Mouse (Mus musculus): ENCODE results near the gene Meis1. TPM values are rescaled to one million over a fixed set of nuclear protein-coding genes. Genes with fewer than 3 reads are reported as not detected.
A peak's percentile ranks its signal among the peaks of the same experiment; 100 is the strongest.

The Meis1 gene
- total RNA-seq, 2 experiments from 2014 or later, result 3.6 to 4.5 TPM

GRCm38 (mm10) chr11:18963202-18964136 is 55.3 kb downstream of the Meis1 start:
- intact Hi-C loops (cut with DNase I), result no loop called here

GRCm38 (mm10) chr11:18959465-18959864 is 59.3 kb downstream of the Meis1 start:
- intact Hi-C loops (cut with DNase I), result no loop called here
- DNase-seq (ENCODE audit: low spot score in 2 of 2), result no peak

More at GRCm38 (mm10) chr11:18963202-18964136, 55.3 kb downstream of the Meis1 start:
- DNase-seq (ENCODE audit: low spot score in 2 of 2), result no peak

- intact Hi-C loops (cut with DNase I), result no loop called here
- DNase-seq (ENCODE audit: low spot score in 2 of 2), result peak in 1 of 2 experiments; percentile 24
Observed at GRCm38 (mm10) chr11:18957805-18958770, 60.7 kb downstream of the Meis1 start.

GRCm38 (mm10) chr11:18957097-18957804 is 61.5 kb downstream of the Meis1 start:
- intact Hi-C loops (cut with DNase I), result no loop called here
- DNase-seq (ENCODE audit: low spot score in 2 of 2), result no peak

- intact Hi-C loops (cut with DNase I), result no loop called here
- DNase-seq (ENCODE audit: low spot score in 2 of 2), result no peak
Observed at GRCm38 (mm10) chr11:18955969-18956368, 62.8 kb downstream of the Meis1 start.

- DNase-seq (ENCODE audit: low spot score in 2 of 2), result no peak
Observed at GRCm38 (mm10) chr11:18954852-18955251, 63.9 kb downstream of the Meis1 start.

GRCm38 (mm10) chr11:18953892-18954291 is 64.9 kb downstream of the Meis1 start:
- no peak for DNase-seq (ENCODE audit: low spot score in 2 of 2)
- intact Hi-C loops (cut with DNase I), result no loop called here

More at GRCm38 (mm10) chr11:18954852-18955251, 63.9 kb downstream of the Meis1 start:
- intact Hi-C loops (cut with DNase I), result no loop called here

GRCm38 (mm10) chr11:18948600-18949295 is 70.0 kb downstream of the Meis1 start:
- intact Hi-C loops (cut with DNase I), result no loop called here
- DNase-seq (ENCODE audit: low spot score in 2 of 2), result no peak

- DNase-seq (ENCODE audit: low spot score in 2 of 2), result no peak
- intact Hi-C loops (cut with DNase I), result no loop called here
Observed at GRCm38 (mm10) chr11:18947434-18947833, 71.4 kb downstream of the Meis1 start.

GRCm38 (mm10) chr11:18945778-18946177 is 73.0 kb downstream of the Meis1 start:
- intact Hi-C loops (cut with DNase I), result no loop called here
- no peak for DNase-seq (ENCODE audit: low spot score in 2 of 2)

GRCm38 (mm10) chr11:18944972-18945625 is 73.7 kb downstream of the Meis1 start:
- no peak for DNase-seq (ENCODE audit: low spot score in 2 of 2)
- intact Hi-C loops (cut with DNase I), result no loop called here

- intact Hi-C loops (cut with DNase I), result no loop called here
- DNase-seq (ENCODE audit: low spot score in 2 of 2), result no peak
Observed at GRCm38 (mm10) chr11:18944209-18944608, 74.6 kb downstream of the Meis1 start.

GRCm38 (mm10) chr11:18942990-18943389 is 75.8 kb downstream of the Meis1 start:
- intact Hi-C loops (cut with DNase I), result no loop called here
- no peak for DNase-seq (ENCODE audit: low spot score in 2 of 2)

- intact Hi-C loops (cut with DNase I), result no loop called here
- DNase-seq (ENCODE audit: low spot score in 2 of 2), result no peak
Observed at GRCm38 (mm10) chr11:18940916-18941315, 77.9 kb downstream of the Meis1 start.

- DNase-seq (ENCODE audit: low spot score in 2 of 2), result no peak
- intact Hi-C loops (cut with DNase I), result no loop called here
Observed at GRCm38 (mm10) chr11:18934921-18935320, 83.9 kb downstream of the Meis1 start.

GRCm38 (mm10) chr11:18931001-18931874 is 87.5 kb downstream of the Meis1 start:
- no peak for DNase-seq (ENCODE audit: low spot score in 2 of 2)
- intact Hi-C loops (cut with DNase I), result no loop called here

All from left cerebral cortex, postnatal 14 days (tissue).